Mouse (Mus musculus) heart, postnatal 25 days (tissue): Measurements from ENCODE around the gene Ispd. TPM values are rescaled to one million over a fixed set of nuclear protein-coding genes. Genes with fewer than 3 reads are reported as not detected.

Source experiments
- DNase-seq: peaks from one replicate; pipeline ENCODE4 v3.0.0; 2022; ENCODE audit warnings: low spot score
- intact Hi-C: fragments of 180-260 bp; cut with DNase I; formaldehyde crosslinking; loops from one replicate; pipeline ENCODE4 v1.15.1; 2025
- total RNA-seq, 2 experiments: library from RNA; stranded (reverse); gene quantifications; 2 replicates each; pipeline ENCODE4 v1.2.3; 2021

Gene Ispd
- total RNA-seq, 2 experiments from 2014 or later, result 4.7 to 6.3 TPM

DNA sequence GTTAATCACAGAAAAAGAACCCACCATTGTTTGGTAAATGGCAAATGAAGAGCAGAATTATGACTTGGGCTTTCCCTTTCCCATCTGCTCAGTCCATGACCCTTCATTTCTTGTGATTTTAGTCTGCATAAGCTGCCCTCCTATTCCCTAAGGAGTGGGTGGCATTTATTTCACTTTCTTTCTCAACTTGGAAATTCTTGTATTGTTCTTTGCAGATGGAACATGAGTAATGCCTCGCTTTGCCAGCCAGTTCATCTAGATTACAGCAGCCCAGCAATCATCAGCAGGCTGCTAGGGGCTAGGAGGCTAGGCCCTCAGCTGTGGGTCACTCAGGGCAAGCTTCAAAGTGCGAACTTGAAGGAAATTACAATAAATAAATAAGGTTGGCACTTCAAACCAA, 76.5 kb downstream of the Ispd start:
- DNase-seq, result no peak
- intact Hi-C loops, result no loop called here

- intact Hi-C loops, result no loop called here
- DNase-seq, result no peak
Measured at GRCm38 (mm10) chr12:36468325-36469044, 87.2 kb downstream of the Ispd start.

DNA sequence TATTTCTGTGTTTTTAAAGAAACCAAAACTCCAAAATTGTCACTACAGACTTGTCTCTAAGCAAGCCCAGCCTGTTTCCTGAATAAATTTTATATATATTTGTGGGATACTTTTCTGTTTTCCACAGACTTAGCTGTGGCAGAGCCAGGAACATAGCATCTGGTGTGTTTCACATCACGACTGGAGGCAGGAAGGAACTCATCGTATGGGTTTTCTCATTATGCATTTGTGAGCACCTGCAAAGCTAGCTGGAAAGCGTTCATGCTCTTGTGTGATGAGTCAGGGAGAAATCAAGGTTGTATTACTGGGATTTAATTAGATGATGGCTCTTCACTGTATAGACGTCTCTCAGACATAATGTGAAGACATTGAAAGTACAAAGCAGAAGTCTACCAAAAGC, 90.2 kb downstream of the Ispd start:
- DNase-seq, result no peak
- intact Hi-C loops, result no loop called here

- intact Hi-C loops, result no loop called here
- no peak for DNase-seq
Measured at GRCm38 (mm10) chr12:36474171-36474570, 92.9 kb downstream of the Ispd start.

DNA sequence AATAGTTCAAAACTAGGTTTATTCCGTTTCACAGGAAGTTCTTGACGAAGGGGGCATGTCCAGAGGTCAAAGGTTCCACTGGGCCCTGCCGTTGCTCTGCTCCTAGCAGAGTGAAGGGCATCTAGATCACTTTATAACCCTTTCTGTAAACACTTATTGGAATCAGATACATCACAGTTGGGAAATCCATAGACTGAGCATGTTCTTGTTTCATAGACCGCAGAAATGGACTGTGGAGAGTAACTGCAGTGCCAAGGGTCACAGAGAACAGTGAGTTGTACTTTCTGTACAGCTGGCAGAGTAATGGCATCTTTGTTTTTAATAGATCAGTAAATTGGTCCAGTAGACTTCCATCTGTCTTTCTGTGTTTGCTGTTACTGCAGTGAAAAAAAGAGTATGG, 94.0 kb downstream of the Ispd start:
- DNase-seq, result no peak
- intact Hi-C loops, result no loop called here

DNA sequence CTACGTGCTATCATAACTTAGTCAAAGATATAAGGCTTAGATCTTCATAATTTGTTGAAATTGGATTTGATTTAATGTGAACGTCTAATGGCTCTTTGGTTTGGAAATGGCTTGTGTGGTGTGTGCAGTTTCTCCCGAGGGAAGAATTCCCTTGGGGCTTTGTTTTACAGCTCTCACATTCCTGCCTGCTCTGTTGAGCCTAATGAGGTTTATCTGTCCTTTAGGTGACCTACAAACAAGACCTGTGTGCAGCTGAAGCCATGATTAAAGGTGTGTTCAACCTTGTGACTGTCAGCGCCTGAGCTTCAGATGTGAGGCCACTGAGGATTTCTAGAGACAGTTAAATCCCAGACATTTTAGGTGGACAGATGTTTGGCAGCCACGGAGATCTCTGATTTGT, 95.2 kb downstream of the Ispd start:
- intact Hi-C loops, result no loop called here
- DNase-seq, result no peak

- intact Hi-C loops, result no loop called here
- DNase-seq, result no peak
Measured at GRCm38 (mm10) chr12:36477501-36477900, 96.3 kb downstream of the Ispd start.

GRCm38 (mm10) chr12:36477926-36478325, 96.7 kb downstream of the Ispd start:
- DNase-seq, result no peak
- intact Hi-C loops, result no loop called here

- no peak for DNase-seq
- intact Hi-C loops, result no loop called here
Measured at GRCm38 (mm10) chr12:36481742-36482141, 100.5 kb downstream of the Ispd start.

DNA sequence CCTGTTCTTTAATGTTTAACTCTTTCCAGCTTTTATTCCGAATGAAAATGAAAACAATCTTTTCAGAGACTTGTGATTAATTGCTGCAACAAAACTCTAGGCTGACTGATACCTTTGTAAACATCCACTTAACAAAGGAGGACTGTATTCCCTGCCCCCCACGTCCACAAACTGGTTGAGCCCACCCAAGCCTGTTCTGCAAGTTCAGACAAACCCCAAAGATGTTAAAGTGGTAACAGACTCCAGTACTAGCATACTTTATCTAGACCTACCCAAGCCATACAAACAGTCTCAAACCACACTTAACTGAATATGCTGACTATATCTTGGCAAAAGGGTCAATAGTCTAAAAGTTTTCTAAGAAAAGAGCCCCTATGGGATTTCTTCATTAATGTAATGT, 102.1 kb downstream of the Ispd start:
- DNase-seq, result no peak
- intact Hi-C loops, result no loop called here

DNA sequence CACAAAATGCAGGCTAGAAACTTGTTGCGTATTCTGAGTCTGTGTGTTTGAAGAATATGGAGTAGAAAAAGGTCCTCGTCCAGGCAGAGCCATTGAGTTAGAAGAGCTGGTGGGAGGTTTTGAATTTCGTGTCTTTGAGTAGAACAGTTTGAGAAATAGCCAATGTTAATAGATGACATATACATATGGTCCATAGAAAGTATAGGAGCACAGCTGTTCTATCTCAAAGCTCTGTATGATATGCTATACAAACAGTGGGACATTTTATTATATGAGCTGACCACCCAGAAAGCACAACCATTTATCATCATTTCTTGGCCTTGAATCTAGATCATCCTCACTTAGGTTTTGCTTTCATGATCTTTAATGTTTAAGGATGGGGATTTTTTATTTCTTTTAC, 116.3 kb downstream of the Ispd start:
- intact Hi-C loops, result no loop called here
- DNase-seq, result no peak

DNA sequence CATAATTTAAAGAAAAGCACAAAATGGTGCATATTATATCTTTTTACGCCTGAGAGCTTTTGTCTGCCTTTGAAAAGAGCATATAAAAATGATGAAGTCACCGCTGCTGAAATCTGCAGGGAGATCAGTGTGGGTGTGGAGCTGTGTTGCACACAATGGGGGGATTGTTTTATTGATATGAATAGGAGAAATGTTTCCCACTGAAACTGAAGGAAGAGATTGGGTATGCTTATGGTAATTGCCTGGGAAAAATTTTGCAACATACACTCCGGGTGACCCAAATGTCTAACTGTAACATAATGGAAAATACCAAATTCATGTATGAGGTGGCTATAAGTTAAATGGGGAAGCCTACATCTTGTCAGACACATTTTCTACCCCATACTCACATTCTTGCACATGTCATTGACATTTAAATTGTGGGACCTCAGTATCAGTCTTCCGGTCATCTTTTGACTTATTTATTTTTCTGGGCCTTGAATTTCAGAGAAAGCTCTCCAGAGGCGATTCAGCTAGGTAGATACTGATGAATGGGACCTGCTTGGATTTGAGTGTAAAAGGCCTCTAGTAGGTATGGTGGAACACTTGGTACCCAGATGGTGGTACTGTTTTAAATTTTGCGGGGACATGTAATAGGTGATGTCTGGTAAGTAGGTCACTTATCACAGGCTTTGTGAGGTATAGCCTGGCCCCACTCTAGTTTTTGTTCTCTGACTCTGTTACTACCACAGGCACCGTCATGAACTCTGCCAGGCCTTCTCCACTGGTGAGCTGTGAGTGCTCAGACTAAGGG, 126.1 kb downstream of the Ispd start:
- intact Hi-C loops, result no loop called here

GRCm38 (mm10) chr12:36509954-36510642, 128.8 kb downstream of the Ispd start:
- intact Hi-C loops, result no loop called here
- no peak for DNase-seq

More for the DNA sequence above, 126.1 kb downstream of the Ispd start:
- DNase-seq, result no peak

- intact Hi-C loops, result no loop called here
- DNase-seq, result no peak
Measured at GRCm38 (mm10) chr12:36521774-36522173, 140.5 kb downstream of the Ispd start.

- intact Hi-C loops, result no loop called here
- DNase-seq, result no peak
Measured at GRCm38 (mm10) chr12:36523515-36523914, 142.3 kb downstream of the Ispd start.

- intact Hi-C loops, result no loop called here
- no peak for DNase-seq
Measured at GRCm38 (mm10) chr12:36530920-36531319, 149.7 kb downstream of the Ispd start.

DNA sequence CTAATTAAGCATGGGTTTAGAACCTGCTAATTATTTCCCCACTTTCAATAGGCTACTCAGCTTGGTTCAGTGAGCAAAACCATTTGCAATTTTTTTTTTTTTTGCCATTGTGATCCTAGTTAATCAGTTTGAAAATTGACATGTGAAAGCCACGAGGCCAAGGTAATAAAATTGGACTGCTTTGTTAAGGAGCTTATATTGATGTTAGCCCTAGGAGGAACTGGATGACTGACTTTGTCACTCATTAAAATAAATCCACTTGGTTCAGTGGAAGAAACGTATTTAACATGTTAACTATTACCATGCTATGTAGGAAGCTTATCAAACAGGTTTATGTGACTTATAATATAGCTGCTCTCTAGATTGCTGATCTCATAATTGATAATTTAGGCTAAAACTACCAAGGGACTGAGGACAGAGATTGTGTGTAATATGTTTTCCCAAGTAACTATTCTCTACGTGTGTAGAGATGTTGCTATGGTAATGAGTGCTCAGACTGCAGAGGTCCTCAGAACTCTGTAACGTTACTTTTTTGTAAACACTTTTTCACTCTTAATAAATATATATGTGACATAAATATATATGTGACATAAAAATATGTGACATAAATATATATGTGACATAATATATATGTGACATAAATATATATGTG, 150.3 kb downstream of the Ispd start:
- intact Hi-C loops, result no loop called here
- no peak for DNase-seq

GRCm38 (mm10) chr12:36532525-36532924, 151.3 kb downstream of the Ispd start:
- intact Hi-C loops, result no loop called here
- no peak for DNase-seq

GRCm38 (mm10) chr12:36533160-36533900, 152.1 kb downstream of the Ispd start:
- intact Hi-C loops, result no loop called here

GRCm38 (mm10) chr12:36534589-36534988, 153.3 kb downstream of the Ispd start:
- intact Hi-C loops, result no loop called here
- DNase-seq, result no peak

More at GRCm38 (mm10) chr12:36533160-36533900, 152.1 kb downstream of the Ispd start:
- DNase-seq, result no peak
